Mouse (Mus musculus) erythroblast, embryonic 14.5 days (primary cell): ENCODE measurements around the gene Slc7a5. TPM values are rescaled to one million over a fixed set of nuclear protein-coding genes. Genes with fewer than 3 reads are reported as not detected.

ENCODE experiments used
- H3K27me3 ChIP-seq: 2 replicates; pipeline ENCODE4 v1.6.1; 2012; ENCODE audit warnings: inconsistent platforms; ENCODE audit not compliant: control insufficient read depth
- H3K36me3 ChIP-seq: 2 replicates; pipeline ENCODE4 v1.6.1; 2012; ENCODE audit warnings: mild to moderate bottlenecking, inconsistent platforms; ENCODE audit not compliant: control insufficient read depth
- H3K4me1 ChIP-seq: 2 replicates; pipeline ENCODE4 v1.6.1; 2012; ENCODE audit warnings: inconsistent platforms; ENCODE audit not compliant: control insufficient read depth
- H3K4me3 ChIP-seq: replicated peaks from 2 replicates; pipeline ENCODE3; 2012; ENCODE audit warnings: moderate library complexity, mild to moderate bottlenecking, inconsistent platforms
- H3K9me3 ChIP-seq: 2 replicates; pipeline ENCODE4 v1.6.1; 2012; ENCODE audit warnings: low read length, inconsistent platforms, mixed read lengths; ENCODE audit not compliant: control insufficient read depth
- GATA1 ChIP-seq: IDR thresholded peaks from 2 replicates; pipeline ENCODE4 v1.6.1; 2012; ENCODE audit warnings: low read length, inconsistent platforms, mixed read lengths
- TAL1 ChIP-seq: IDR thresholded peaks from 3 replicates; pipeline ENCODE4 v1.6.1; 2012; ENCODE audit warnings: low read length, inconsistent platforms, mixed read lengths
- polyA plus RNA-seq: library from polyadenylated mRNA; stranded (reverse); fragments of >175 nt; gene quantifications from 2 replicates; pipeline ENCODE4 v1.2.3, GENCODE M21; 2012

Slc7a5 gene
- polyA plus RNA-seq, 1 experiment = 12.4 TPM

DNA sequence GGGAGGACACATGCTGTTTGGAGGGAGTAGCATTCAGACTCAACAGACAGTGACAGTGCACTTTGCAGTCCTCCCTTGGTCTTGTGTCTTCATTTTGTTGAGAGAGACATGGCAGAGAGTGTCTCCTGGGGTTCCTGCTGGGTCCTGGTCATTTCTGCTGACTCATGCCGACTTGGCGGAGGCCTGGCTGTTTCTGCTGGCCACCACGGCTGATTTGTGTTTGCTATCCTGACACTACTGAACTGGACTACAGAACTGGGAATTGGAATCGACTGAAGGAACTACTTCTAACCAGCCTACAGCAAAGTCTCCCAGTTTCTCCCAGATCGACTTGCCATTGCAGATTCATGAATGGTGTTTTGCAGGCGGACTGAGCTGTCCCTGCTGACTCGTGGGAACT, 31.2 kb upstream of the Slc7a5 start:
- Histone ChIP-seq H3K27me3 (peaks cover 8% of the 10 kb centered on the region), H3K4me1 (peaks cover 38% of the 10 kb centered on the region)

DNA sequence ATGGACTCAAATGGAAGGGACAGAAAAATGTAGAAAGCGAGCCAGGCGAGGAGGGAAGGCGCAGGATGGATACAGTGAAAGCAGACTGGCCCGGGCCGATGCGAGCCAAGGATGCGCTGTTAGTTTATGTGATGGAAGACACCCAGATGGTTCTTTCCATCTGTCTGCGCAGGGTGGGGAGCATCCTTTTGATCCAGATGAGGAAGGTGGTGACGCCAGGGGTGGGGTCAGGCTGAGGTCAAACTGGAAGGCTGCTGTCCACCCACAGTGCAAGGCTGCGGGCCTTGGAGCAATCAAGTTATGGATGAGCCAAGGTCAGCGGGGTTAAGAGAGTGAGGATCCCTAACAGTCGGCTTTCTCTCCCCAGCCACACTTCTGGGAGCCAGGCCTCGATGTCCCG, 28.9 kb upstream of the Slc7a5 start:
- no peaks in the 10 kb centered on the region for H3K9me3 ChIP-seq
- H3K4me1 ChIP-seq = peaks cover 22% of the 10 kb centered on the region
- no peak overlapping the region for H3K4me3 ChIP-seq
- no peaks in the 10 kb centered on the region; the same call in 1 of the 2 replicates for H3K36me3 ChIP-seq
- H3K27me3 ChIP-seq = peaks cover 8% of the 10 kb centered on the region
- no peak for TF ChIP-seq TAL1
- no peak for TF ChIP-seq GATA1

More for the DNA sequence above, 31.2 kb upstream of the Slc7a5 start:
- no peaks in the 10 kb centered on the region for H3K9me3 ChIP-seq
- H3K4me3 ChIP-seq = no peak overlapping the region
- no peaks in the 10 kb centered on the region; the same call in 1 of the 2 replicates for H3K36me3 ChIP-seq
- TF ChIP-seq TAL1 = no peak
- TF ChIP-seq GATA1 = no peak

DNA sequence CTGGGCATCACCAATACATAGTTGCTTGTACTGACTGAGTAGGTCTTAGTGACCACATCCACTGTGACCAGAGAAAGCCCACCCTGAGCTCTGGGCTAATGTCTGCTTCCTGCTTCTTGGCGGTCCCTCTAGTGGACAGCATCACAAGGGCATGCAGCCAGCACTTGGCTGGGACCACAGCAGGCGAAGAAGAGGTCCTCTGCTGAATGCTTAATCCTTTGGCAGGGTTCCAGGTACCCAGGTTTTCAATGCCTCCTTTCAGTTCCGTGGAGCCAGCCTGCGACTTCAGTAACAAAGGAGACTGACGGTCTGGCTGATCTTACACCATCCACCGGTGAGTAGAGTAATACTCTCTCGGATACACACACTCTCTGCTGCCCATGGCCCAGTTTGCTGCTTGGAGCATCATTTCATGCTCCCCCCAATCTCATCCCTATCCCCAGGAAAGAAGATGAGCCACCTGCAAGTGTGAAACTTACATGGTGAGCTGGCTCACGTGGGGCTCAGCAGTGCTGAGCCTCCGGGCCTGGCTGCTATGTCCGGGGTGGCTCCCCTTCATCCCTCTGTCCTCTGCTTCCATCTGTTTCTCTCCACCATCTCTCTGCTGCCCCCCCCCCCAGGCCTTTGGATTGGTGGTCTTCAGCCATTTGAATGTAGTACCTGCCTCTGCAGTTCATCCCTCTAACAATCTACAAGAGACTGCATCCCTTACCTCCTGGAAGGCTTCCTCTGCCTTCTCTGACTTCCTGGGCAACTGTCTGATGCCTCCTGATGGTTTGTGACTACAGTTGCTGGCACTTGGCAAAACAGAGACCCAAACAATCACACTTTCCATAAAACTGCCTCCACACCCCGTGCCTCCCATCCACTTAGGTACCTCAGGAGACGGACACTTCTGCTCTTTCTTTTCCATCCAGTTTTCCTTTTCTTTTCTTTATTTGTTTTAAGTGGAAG, 28.1 kb upstream of the Slc7a5 start:
- peaks cover 4% of the 10 kb centered on the region; the same call in 1 of the 2 replicates for H3K27me3 ChIP-seq
- H3K4me1 ChIP-seq = peaks cover 22% of the 10 kb centered on the region
- H3K4me3 ChIP-seq = no peak overlapping the region
- no peaks in the 10 kb centered on the region; the same call in 1 of the 2 replicates for H3K36me3 ChIP-seq
- no peak for TF ChIP-seq TAL1
- TF ChIP-seq GATA1 = no peak
- H3K9me3 ChIP-seq = no peaks in the 10 kb centered on the region

DNA sequence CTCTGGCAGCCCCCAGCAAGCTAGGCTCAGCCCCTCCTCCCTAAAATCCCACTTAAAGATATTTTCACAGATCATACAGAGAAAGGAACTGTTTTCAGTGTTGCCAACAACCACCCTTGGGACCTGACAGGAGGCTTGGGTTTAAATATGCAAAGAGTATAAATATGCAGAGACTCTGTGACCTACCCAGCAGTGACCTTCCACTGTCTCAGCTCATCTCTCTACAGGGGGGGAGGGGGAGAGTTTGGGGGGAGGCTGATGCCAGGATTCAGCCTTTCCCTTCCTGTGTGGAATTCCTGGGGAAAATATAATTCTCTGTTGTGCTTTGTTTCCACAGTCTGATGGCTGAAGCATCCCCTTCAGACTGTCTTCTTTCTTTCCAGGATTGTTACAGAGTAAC, 27.4 kb upstream of the Slc7a5 start:
- peaks cover 4% of the 10 kb centered on the region; the same call in 1 of the 2 replicates for H3K27me3 ChIP-seq
- no peaks in the 10 kb centered on the region for H3K9me3 ChIP-seq
- H3K36me3 ChIP-seq = no peaks in the 10 kb centered on the region; the same call in 1 of the 2 replicates
- H3K4me1 ChIP-seq = peaks cover 22% of the 10 kb centered on the region
- no peak for TF ChIP-seq TAL1
- TF ChIP-seq GATA1 = no peak
- no peak overlapping the region for H3K4me3 ChIP-seq

DNA sequence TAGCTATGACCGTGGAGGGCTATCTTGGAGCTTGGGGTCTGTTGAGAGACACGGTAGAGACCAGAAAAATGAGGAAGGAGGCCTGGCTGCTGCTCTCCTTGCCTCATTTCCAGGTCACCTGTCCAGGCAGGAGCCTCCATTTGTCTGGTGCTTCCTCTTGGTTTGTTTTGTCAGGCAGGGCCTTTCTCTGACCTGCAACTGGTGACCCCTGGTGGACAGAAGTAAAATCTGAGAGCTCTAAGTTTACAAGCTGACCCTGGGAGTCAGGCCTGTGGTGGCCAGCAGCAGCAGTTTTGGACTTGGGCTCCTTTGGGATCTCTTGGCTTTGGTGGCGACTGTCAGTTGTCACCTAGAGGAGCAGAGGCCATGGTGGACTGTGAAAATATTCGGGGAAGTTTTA, 27.0 kb upstream of the Slc7a5 start:
- H3K36me3 ChIP-seq = no peaks in the 10 kb centered on the region; the same call in 1 of the 2 replicates
- H3K27me3 ChIP-seq = peaks cover 1% of the 10 kb centered on the region; the same call in 1 of the 2 replicates
- H3K4me3 ChIP-seq = no peak overlapping the region
- H3K9me3 ChIP-seq = no peaks in the 10 kb centered on the region
- TF ChIP-seq TAL1 = no peak
- TF ChIP-seq GATA1 = no peak
- H3K4me1 ChIP-seq = peaks cover 19% of the 10 kb centered on the region

DNA sequence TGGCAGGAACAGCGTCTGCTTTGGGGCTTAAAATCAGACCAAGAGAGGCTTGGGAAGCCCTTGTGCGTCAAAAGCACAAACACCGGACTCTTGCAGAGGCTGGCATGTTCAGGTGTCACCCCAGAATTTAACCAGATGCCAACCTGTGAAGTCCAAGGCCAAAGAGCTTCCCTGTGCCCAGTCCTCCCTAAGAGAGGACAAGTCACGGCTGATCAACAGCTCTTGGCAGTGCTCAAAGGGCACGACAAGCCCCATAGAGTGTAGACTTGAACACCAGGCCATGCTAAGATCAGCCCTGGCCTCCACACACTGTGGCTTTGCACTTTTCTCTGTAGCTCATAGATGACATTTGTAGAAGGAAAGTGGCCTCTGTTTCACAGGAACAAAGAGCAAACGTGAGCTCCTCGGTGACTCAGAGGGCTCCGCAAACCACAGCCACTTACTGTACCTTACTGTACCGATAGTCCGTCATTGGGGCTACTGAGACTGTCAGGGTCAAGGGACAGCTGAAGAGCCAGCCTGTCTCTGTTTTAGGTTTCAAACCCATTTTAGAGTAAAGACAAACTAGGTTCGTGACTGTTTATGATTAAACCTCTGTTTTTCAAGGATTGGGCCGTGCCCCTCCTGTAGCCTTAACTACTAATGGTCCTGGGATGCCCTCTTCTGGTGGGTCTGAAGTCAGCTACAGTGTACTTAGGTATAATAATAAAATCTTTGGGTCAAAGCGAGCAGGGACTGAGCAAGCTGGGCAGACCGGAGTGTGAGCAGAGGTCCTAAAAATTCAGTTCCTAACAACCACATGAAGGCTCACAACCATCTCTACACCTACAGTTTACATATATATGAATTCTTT, 25.4 kb upstream of the Slc7a5 start:
- Histone ChIP-seq H3K9me3 (no peaks in the 10 kb centered on the region), H3K36me3 (no peaks in the 10 kb centered on the region; the same call in 1 of the 2 replicates), H3K4me3 (no peak overlapping the region), H3K27me3 (no peaks in the 10 kb centered on the region; the same call in 1 of the 2 replicates), H3K4me1 (peaks cover 5% of the 10 kb centered on the region; the same call in 1 of the 2 replicates)
- TF ChIP-seq GATA1 (no peak), TAL1 (no peak)

DNA sequence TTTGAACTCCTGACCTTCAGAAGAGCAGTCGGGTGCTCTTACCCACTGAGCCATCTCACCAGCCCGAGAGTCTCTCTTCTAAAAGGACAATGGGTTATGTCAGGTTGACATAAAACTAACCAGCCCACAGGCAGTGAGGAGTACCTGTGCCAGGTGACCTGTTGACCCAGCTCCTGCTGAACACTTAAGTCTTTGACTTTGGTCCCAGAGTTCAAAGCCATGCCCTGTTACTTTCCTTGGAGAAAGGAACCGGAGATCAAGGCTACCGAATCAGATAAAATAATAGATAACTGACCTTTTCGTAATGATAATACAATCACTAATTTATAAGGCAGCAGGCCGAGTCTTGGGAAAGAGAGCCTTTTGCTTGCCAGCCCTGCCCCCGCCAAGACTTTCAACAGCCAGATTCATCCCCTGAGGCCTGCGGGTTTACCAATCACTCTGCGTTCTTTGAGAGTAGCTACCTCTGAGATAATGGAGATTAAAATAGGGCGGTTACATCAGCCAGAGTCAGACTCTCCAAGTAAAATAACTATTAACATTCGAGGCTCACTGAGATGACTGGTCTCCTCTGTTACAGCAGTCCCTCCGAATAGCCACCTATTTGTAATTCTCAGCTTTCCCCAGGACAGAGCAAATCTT, 24.7 kb upstream of the Slc7a5 start:
- Histone ChIP-seq H3K4me1 (peaks cover 4% of the 10 kb centered on the region; the same call in 1 of the 2 replicates), H3K27me3 (no peaks in the 10 kb centered on the region), H3K4me3 (no peak overlapping the region), H3K9me3 (no peaks in the 10 kb centered on the region), H3K36me3 (no peaks in the 10 kb centered on the region)
- no peak for TF ChIP-seq TAL1
- TF ChIP-seq GATA1 = no peak

DNA sequence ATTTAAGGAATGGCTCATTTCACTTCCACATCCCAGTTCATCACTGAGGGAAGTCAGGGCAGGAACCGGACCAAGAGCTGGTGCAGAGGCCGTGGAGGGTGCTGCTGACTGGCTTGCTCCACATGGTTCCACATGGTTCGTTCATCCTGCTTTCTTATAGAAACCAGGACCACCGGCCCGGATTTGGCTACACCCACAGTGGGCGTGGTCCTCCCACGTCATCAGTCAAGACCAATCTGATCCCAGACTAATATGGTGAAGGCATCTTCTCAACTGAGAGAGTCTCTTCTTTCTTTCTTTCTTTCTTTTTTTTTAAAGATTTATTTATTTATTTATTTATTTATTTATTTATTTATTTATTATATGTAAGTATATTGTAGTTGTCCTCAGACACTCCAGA, 24.1 kb upstream of the Slc7a5 start:
- TF ChIP-seq TAL1 (no peak), GATA1 (no peak)
- Histone ChIP-seq H3K9me3 (no peaks in the 10 kb centered on the region), H3K36me3 (no peaks in the 10 kb centered on the region), H3K27me3 (no peaks in the 10 kb centered on the region), H3K4me1 (peaks cover 4% of the 10 kb centered on the region; the same call in 1 of the 2 replicates), H3K4me3 (no peak overlapping the region)
